12 mouse cellular contexts compared by ENCODE assay signal in the genomic region with DNA sequence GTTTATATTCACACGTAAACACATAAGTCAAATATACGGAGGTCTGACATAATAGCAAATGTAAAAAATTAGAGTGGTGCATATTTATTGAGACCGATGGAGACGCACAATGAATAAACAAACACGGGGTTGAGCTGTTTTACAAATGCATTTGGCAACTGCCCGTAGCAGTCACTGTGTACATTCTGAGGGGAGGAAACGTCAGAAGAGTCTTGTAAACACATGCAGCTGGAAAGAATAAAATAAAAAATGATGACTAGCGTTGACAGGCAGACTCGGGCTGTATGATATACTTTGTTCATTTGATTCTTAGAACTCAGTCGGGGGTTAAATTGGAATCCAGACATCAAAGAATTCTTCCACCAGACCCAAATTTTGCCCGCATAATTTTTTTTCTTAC. TPM values are rescaled to one million over a fixed set of nuclear protein-coding genes. Genes with fewer than 3 reads are reported as not detected.
DNase-seq lines count a peak whose midpoint lies in the region; ATAC-seq lines count a peak whose summit lies in the region.
"Had no signal": no experiment of that assay in that cellular context is flagged by ENCODE, and none has a peak within 500 bp of the region (broad histone marks: within the 10 kb centered on the region; RNA-seq: fewer than 3 reads in every experiment).

No protein-coding gene starts in this region.

- H3K36me3 ChIP-seq in intestine, embryonic 14.5 days (ENCODE audit: control insufficient read depth, insufficient read depth, low read length) = no peaks in the 10 kb centered on the region
- H3K36me3 ChIP-seq in intestine, embryonic 16.5 days (ENCODE audit: control insufficient read depth, insufficient read depth, low read length) = no peaks in the 10 kb centered on the region
- no peaks in the 10 kb centered on the region for H3K36me3 ChIP-seq in neural tube, embryonic 13.5 days
- H3K36me3 ChIP-seq in midbrain, embryonic 15.5 days (replicated peaks) = no peaks in the 10 kb centered on the region
- H3K36me3 ChIP-seq: heart, embryonic 13.5 days; liver, embryonic 15.5 days had no signal

- ATAC-seq in intestine, embryonic 14.5 days (replicated peaks; ENCODE audit: low FRiP score, low TSS enrichment, low read depth) = no peak
- ATAC-seq in intestine, embryonic 16.5 days = no peak
- ATAC-seq in neural tube, embryonic 13.5 days (ENCODE audit: low read depth) = no peak
- ATAC-seq in midbrain, embryonic 15.5 days (replicated peaks) = no peak
- ATAC-seq: activated CD4-positive, CD25-positive, alpha-beta regulatory T cell, adult 4 months had no signal

- 31% methylated on average over 11 of the region's 11 CpGs for WGBS in intestine, embryonic 14.5 days
- WGBS in intestine, embryonic 16.5 days = 45% methylated on average over 11 of the region's 11 CpGs
- 55% methylated on average over 11 of the region's 11 CpGs for WGBS in neural tube, embryonic 13.5 days
- 50% methylated on average over 11 of the region's 11 CpGs for WGBS in midbrain, embryonic 15.5 days

- peaks cover 10% of the 10 kb centered on the region; the same call in 1 of the 2 replicates for H3K4me1 ChIP-seq in intestine, embryonic 14.5 days (replicated peaks; ENCODE audit: control insufficient read depth, insufficient read depth, low read length)
- no peaks in the 10 kb centered on the region for H3K4me1 ChIP-seq in intestine, embryonic 16.5 days (ENCODE audit: control insufficient read depth, insufficient read depth, low read length)
- peaks cover 17% of the 10 kb centered on the region for H3K4me1 ChIP-seq in neural tube, embryonic 13.5 days (replicated peaks)
- H3K4me1 ChIP-seq in midbrain, embryonic 15.5 days = peaks cover 29% of the 10 kb centered on the region
- H3K4me1 ChIP-seq: heart, embryonic 13.5 days; liver, embryonic 15.5 days had no signal

- H3K9me3 ChIP-seq in intestine, embryonic 14.5 days (ENCODE audit: control insufficient read depth, low read length) = no peaks in the 10 kb centered on the region
- no peaks in the 10 kb centered on the region for H3K9me3 ChIP-seq in intestine, embryonic 16.5 days (ENCODE audit: control insufficient read depth, low read length)
- H3K9me3 ChIP-seq in neural tube, embryonic 13.5 days = no peaks in the 10 kb centered on the region
- no peaks in the 10 kb centered on the region for H3K9me3 ChIP-seq in midbrain, embryonic 15.5 days
- H3K9me3 ChIP-seq: heart, embryonic 13.5 days; liver, embryonic 15.5 days had no signal

- H3K27me3 ChIP-seq in intestine, embryonic 14.5 days (replicated peaks; ENCODE audit: control insufficient read depth, insufficient read depth, low read length) = no peaks in the 10 kb centered on the region
- H3K27me3 ChIP-seq in intestine, embryonic 16.5 days (replicated peaks; ENCODE audit: control insufficient read depth, insufficient read depth, low read length) = no peaks in the 10 kb centered on the region
- no peaks in the 10 kb centered on the region for H3K27me3 ChIP-seq in neural tube, embryonic 13.5 days
- H3K27me3 ChIP-seq in midbrain, embryonic 15.5 days (replicated peaks) = no peaks in the 10 kb centered on the region
- H3K27me3 ChIP-seq: heart, embryonic 13.5 days; liver, embryonic 15.5 days had no signal

- H3K4me2 ChIP-seq in intestine, embryonic 14.5 days (ENCODE audit: low read length) = peak overlapping the region; percentile 26
- H3K4me2 ChIP-seq in intestine, embryonic 16.5 days (ENCODE audit: low read depth, low read length) = no peak overlapping the region
- H3K4me2 ChIP-seq in neural tube, embryonic 13.5 days = peak overlapping the region; percentile 4
- H3K4me2 ChIP-seq in midbrain, embryonic 15.5 days = peak overlapping the region; percentile 0; the same call in 1 of the 2 replicates
- H3K4me2 ChIP-seq: heart, embryonic 13.5 days; liver, embryonic 15.5 days had no signal

- DNase-seq in intestine, embryonic 14.5 days (ENCODE audit: low spot score) = no peak
- no peak for DNase-seq in neural tube, embryonic 10.5 days (ENCODE audit: extremely low spot score, low spot score)
- no peak for DNase-seq in gastrocnemius, postnatal 25 days
- DNase-seq in heart, adult 8-10 months (ENCODE audit: low spot score) = no peak
- DNase-seq: cerebellum, adult 18-20 months; right cerebral cortex, postnatal 14 days had no signal

- no peak overlapping the region for H3K27ac ChIP-seq in intestine, embryonic 14.5 days (ENCODE audit: low read depth)
- H3K27ac ChIP-seq in intestine, embryonic 16.5 days (ENCODE audit: low read length) = no peak overlapping the region
- H3K27ac ChIP-seq in neural tube, embryonic 13.5 days (replicated peaks) = peak overlapping the region; percentile 59
- peak overlapping the region; percentile 40 for H3K27ac ChIP-seq in midbrain, embryonic 15.5 days
- H3K27ac ChIP-seq: heart, embryonic 13.5 days; liver, embryonic 15.5 days had no signal

- H3K9ac ChIP-seq in intestine, embryonic 14.5 days (ENCODE audit: low read length) = no peak overlapping the region
- no peak overlapping the region for H3K9ac ChIP-seq in intestine, embryonic 16.5 days (ENCODE audit: low read depth, low read length)
- H3K9ac ChIP-seq in neural tube, embryonic 13.5 days = peak overlapping the region; percentile 19; the same call in 1 of the 2 replicates
- no peak overlapping the region for H3K9ac ChIP-seq in midbrain, embryonic 15.5 days
- H3K9ac ChIP-seq: heart, embryonic 13.5 days; liver, embryonic 15.5 days had no signal

- H3K4me3 ChIP-seq in intestine, embryonic 14.5 days (ENCODE audit: low read depth, low read length) = no peak overlapping the region
- H3K4me3 ChIP-seq in intestine, embryonic 16.5 days (ENCODE audit: low read length) = no peak overlapping the region
- no peak overlapping the region for H3K4me3 ChIP-seq in neural tube, embryonic 13.5 days
- no peak overlapping the region for H3K4me3 ChIP-seq in midbrain, embryonic 15.5 days
- H3K4me3 ChIP-seq: heart, embryonic 13.5 days; liver, embryonic 15.5 days had no signal

RNA-seq across cellular contexts. Expression of a gene that starts 18.0 kb away (rescaled TPM):
- polyA plus RNA-seq in intestine, embryonic 14.5 days (2014; fragmentation: Nextera tagmentation; extraction: Ambion mirVana) = 15.7 and 16.4 TPM in 2 replicates
- 5.9 and 6.1 TPM in 2 replicates for polyA plus RNA-seq in intestine, embryonic 16.5 days (2015; fragmentation: Nextera tagmentation; extraction: Ambion mirVana)
- 28.2 and 32.9 TPM in 2 replicates for polyA plus RNA-seq in neural tube, embryonic 13.5 days (2015; fragmentation: Nextera tagmentation; extraction: Ambion mirVana)
- polyA plus RNA-seq in midbrain, embryonic 15.5 days (2015; fragmentation: Nextera tagmentation; extraction: Ambion mirVana) = 59.0 and 60.2 TPM in 2 replicates
- total RNA-seq in gastrocnemius, postnatal 25 days (2021) = 10 to 100 TPM; 11.9 to 13.3 TPM
- total RNA-seq in heart, adult 8-10 months (2022) = 1 to 10 TPM; 7.7 to 8.0 (median 7.8) TPM

Comparison
In these comparisons a context has a peak if more than half of its experiments do, and no peak if none do; other contexts are left out.
1. H3K27ac ChIP-seq: peak in neural tube, embryonic 13.5 days (single experiment) and midbrain, embryonic 15.5 days (single experiment); none in intestine, embryonic 14.5 days (single experiment) and intestine, embryonic 16.5 days (single experiment).